ENCODE assay signal across 19 mouse cellular contexts in genomic region chr7:16406978-16407377, GRCm38 (mm10). TPM values are rescaled to one million over a fixed set of nuclear protein-coding genes. Genes with fewer than 3 reads are reported as not detected.
DNase-seq lines count a peak whose midpoint lies in the region; ATAC-seq and TF ChIP-seq lines count a peak whose summit lies in the region.
"Had no signal": no experiment of that assay in that cellular context is flagged by ENCODE, and none has a peak within 500 bp of the region (broad histone marks: within the 10 kb centered on the region; RNA-seq: fewer than 3 reads in every experiment).

No protein-coding gene starts in this region.

- TF ChIP-seq EP300 in liver, embryonic 14.5 days (IDR thresholded peaks at IDR 0.05; ENCODE audit: low read depth), result no peak

- H3K4me1 ChIP-seq in heart, embryonic 13.5 days, result peaks cover 63% of the 10 kb centered on the region
- H3K4me1 ChIP-seq in liver, embryonic 11.5 days (replicated peaks; ENCODE audit: control insufficient read depth, insufficient read depth, low read length), result peaks cover 55% of the 10 kb centered on the region
- peaks cover 52 to 56% of the 10 kb centered on the region in 2 experiments for H3K4me1 ChIP-seq in liver, embryonic 14.5 days (replicated peaks; ENCODE audit: control insufficient read depth in 2 of 2, insufficient read depth in 2 of 2, low read length in 1 of 2)

- peak overlapping the region; percentile 33; the same call in 1 of the 2 replicates for H3K9ac ChIP-seq in heart, embryonic 13.5 days
- H3K9ac ChIP-seq in liver, embryonic 11.5 days (ENCODE audit: low read depth, low read length), result peak overlapping the region; percentile 36; the same call in 1 of the 2 replicates
- H3K9ac ChIP-seq in liver, embryonic 14.5 days (replicated peaks), result peak overlapping the region; percentile 44
- H3K9ac ChIP-seq: embryonic facial prominence, embryonic 12.5 days; heart, embryonic 15.5 days; hindbrain, embryonic 12.5 days; lung, embryonic 14.5 days had no signal

- no peak overlapping the region for H3K4me2 ChIP-seq in heart, embryonic 13.5 days
- no peak overlapping the region for H3K4me2 ChIP-seq in liver, embryonic 11.5 days
- H3K4me2 ChIP-seq in liver, embryonic 14.5 days (ENCODE audit: low read depth), result peak overlapping the region; percentile 98
- H3K4me2 ChIP-seq: embryonic facial prominence, embryonic 12.5 days; hindbrain, embryonic 12.5 days; midbrain, embryonic 13.5 days had no signal

- DNase-seq in heart, postnatal 25 days (ENCODE audit: low spot score), result no peak
- DNase-seq in liver, embryonic 11.5 days (ENCODE audit: low spot score), result no peak
- DNase-seq in liver, result no peak
- DNase-seq in liver, embryonic 14.5 days (ENCODE audit: low read depth in 3 of 3, low spot score in 3 of 3), result no peak
- no peak for DNase-seq in urinary bladder, adult 18-20 months (ENCODE audit: low spot score in 2 of 2)
- DNase-seq: adrenal gland, postnatal 25 days; cerebellum, adult 8-10 months; gastrocnemius, postnatal 14 days; kidney, adult 11 months; kidney, postnatal 14 days; lung, embryonic 14.5 days; right cerebral cortex, postnatal 4 days; thymus, adult 18-20 months had no signal

- H3K27me3 ChIP-seq in heart, embryonic 13.5 days (replicated peaks), result no peaks in the 10 kb centered on the region
- no peaks in the 10 kb centered on the region for H3K27me3 ChIP-seq in liver, embryonic 11.5 days (replicated peaks; ENCODE audit: control insufficient read depth, insufficient read depth, low read length)
- H3K27me3 ChIP-seq in liver, embryonic 14.5 days (ENCODE audit: control insufficient read depth, insufficient read depth, low read length), result no peaks in the 10 kb centered on the region
- H3K27me3 ChIP-seq: embryonic facial prominence, embryonic 12.5 days; heart, embryonic 15.5 days; hindbrain, embryonic 12.5 days; midbrain, embryonic 13.5 days had no signal

- H3K27ac ChIP-seq in heart, embryonic 13.5 days (replicated peaks), result 0 out of 2 replicates have a peak overlapping the region, but pooled peaks have one; percentile 15
- H3K27ac ChIP-seq in liver, embryonic 11.5 days (ENCODE audit: low read depth, low read length), result peak overlapping the region; percentile 49; the same call in 1 of the 2 replicates
- peak overlapping the region; percentile 73 for H3K27ac ChIP-seq in liver, embryonic 14.5 days
- H3K27ac ChIP-seq: hindbrain, embryonic 12.5 days had no signal

- no peak for ATAC-seq in heart, embryonic 13.5 days (ENCODE audit: extremely low read depth, insufficient number of reproducible peaks, low FRiP score, low TSS enrichment)
- ATAC-seq in liver, embryonic 11.5 days (replicated peaks; ENCODE audit: low FRiP score), result no peak
- no peak for ATAC-seq in liver, embryonic 14.5 days (ENCODE audit: insufficient read depth)
- ATAC-seq in CD4-positive, CD25-positive, alpha-beta regulatory T cell, adult 4 months, result no peak
- ATAC-seq: midbrain, embryonic 13.5 days had no signal

- WGBS in heart, embryonic 13.5 days, result 66% methylated on average over 3 of the region's 3 CpGs
- WGBS in liver, embryonic 11.5 days, result 92% methylated on average over 3 of the region's 3 CpGs
- 84% methylated on average over 3 of the region's 3 CpGs for WGBS in liver, embryonic 14.5 days (ENCODE audit: insufficient replicate concordance)

- peaks cover 29% of the 10 kb centered on the region for H3K36me3 ChIP-seq in heart, embryonic 13.5 days
- H3K36me3 ChIP-seq in liver, embryonic 11.5 days (ENCODE audit: control insufficient read depth, insufficient read depth, low read length), result 0 out of 2 replicates have a peak, but pooled peaks cover 3% of the 10 kb centered on the region
- H3K36me3 ChIP-seq in liver, embryonic 14.5 days (replicated peaks; ENCODE audit: control insufficient read depth, insufficient read depth, low read depth), result peaks cover 23% of the 10 kb centered on the region
- H3K36me3 ChIP-seq: heart, embryonic 15.5 days had no signal

- TF ChIP-seq CTCF in liver, embryonic 14.5 days (IDR thresholded peaks at IDR 0.05; ENCODE audit: low read depth), result no peak

- no peaks in the 10 kb centered on the region for H3K9me3 ChIP-seq in heart, embryonic 13.5 days
- no peaks in the 10 kb centered on the region for H3K9me3 ChIP-seq in liver, embryonic 11.5 days (ENCODE audit: control insufficient read depth, low read length)
- no peaks in the 10 kb centered on the region for H3K9me3 ChIP-seq in liver, embryonic 14.5 days (ENCODE audit: control insufficient read depth, low read length)
- H3K9me3 ChIP-seq: embryonic facial prominence, embryonic 12.5 days; heart, embryonic 15.5 days; hindbrain, embryonic 12.5 days; midbrain, embryonic 13.5 days had no signal

- no peak overlapping the region for H3K4me3 ChIP-seq in heart, embryonic 13.5 days
- no peak overlapping the region for H3K4me3 ChIP-seq in liver, embryonic 11.5 days (ENCODE audit: low read depth, low read length)
- H3K4me3 ChIP-seq in liver, embryonic 14.5 days (ENCODE audit: insufficient read depth in 1 of 2, low read depth in 2 of 2, low read length in 2 of 2), result no peak overlapping the region
- H3K4me3 ChIP-seq: embryonic facial prominence, embryonic 12.5 days; heart, embryonic 15.5 days; hindbrain, embryonic 12.5 days; midbrain, embryonic 13.5 days had no signal

- intact Hi-C loops in heart, postnatal 25 days (cut with DNase I), result no loop called here

RNA-seq across cellular contexts. Expression of gene Zc3h4, which starts 6.3 kb away (rescaled TPM):
- 8.2 and 8.7 TPM in 2 replicates for polyA plus RNA-seq in heart, embryonic 13.5 days (2015; fragmentation: Nextera tagmentation; extraction: Ambion mirVana)
- 10 to 100 TPM; 29.0 to 29.9 TPM for total RNA-seq in heart, postnatal 25 days (2021)
- 14.1 and 18.6 TPM in 2 replicates for polyA plus RNA-seq in liver, embryonic 11.5 days (2014; fragmentation: Nextera tagmentation; extraction: Ambion mirVana)
- polyA plus RNA-seq in liver, embryonic 14.5 days (2012; rRNA removed), result 13.7 and 15.2 TPM in 2 replicates
- polyA plus RNA-seq in liver, embryonic 14.5 days (2014; fragmentation: Nextera tagmentation; extraction: Ambion mirVana), result 6.0 TPM in 2 replicates
- polyA plus RNA-seq in CD4-positive, CD25-positive, alpha-beta regulatory T cell, adult 4 months (2017; shearing (Covaris generic)), result 10 to 100 TPM; 13.5 to 18.0 TPM

RNA-seq across cellular contexts. Expression of gene Sae1, which starts 19.4 kb away (rescaled TPM):
- 210 and 223 TPM in 2 replicates for polyA plus RNA-seq in heart, embryonic 13.5 days (2015; fragmentation: Nextera tagmentation; extraction: Ambion mirVana)
- total RNA-seq in heart, postnatal 25 days (2021), result 10 to 100 TPM; 35.2 to 37.2 TPM
- polyA plus RNA-seq in liver, embryonic 11.5 days (2014; fragmentation: Nextera tagmentation; extraction: Ambion mirVana), result 267 and 287 TPM in 2 replicates
- polyA plus RNA-seq in liver, embryonic 14.5 days (2012; rRNA removed), result 35.0 and 55.6 TPM in 2 replicates
- 89.3 and 95.5 TPM in 2 replicates for polyA plus RNA-seq in liver, embryonic 14.5 days (2014; fragmentation: Nextera tagmentation; extraction: Ambion mirVana)
- polyA plus RNA-seq in CD4-positive, CD25-positive, alpha-beta regulatory T cell, adult 4 months (2017; shearing (Covaris generic)), result 10 to 100 TPM; 69.0 to 85.6 TPM

RNA-seq across cellular contexts. Expression of gene Tmem160, which starts 45.6 kb away (rescaled TPM):
- 73.2 and 79.2 TPM in 2 replicates for polyA plus RNA-seq in heart, embryonic 13.5 days (2015; fragmentation: Nextera tagmentation; extraction: Ambion mirVana)
- 10 to 100 TPM; 82.2 to 88.1 TPM for total RNA-seq in heart, postnatal 25 days (2021)
- polyA plus RNA-seq in liver, embryonic 11.5 days (2014; fragmentation: Nextera tagmentation; extraction: Ambion mirVana), result 54.4 and 54.5 TPM in 2 replicates
- polyA plus RNA-seq in liver, embryonic 14.5 days (2012; rRNA removed), result 21.5 and 23.6 TPM in 2 replicates
- 34.5 and 36.9 TPM in 2 replicates for polyA plus RNA-seq in liver, embryonic 14.5 days (2014; fragmentation: Nextera tagmentation; extraction: Ambion mirVana)
- 1 to 10 TPM; 2.5 to 4.9 TPM for polyA plus RNA-seq in CD4-positive, CD25-positive, alpha-beta regulatory T cell, adult 4 months (2017; shearing (Covaris generic))

Comparison
In these comparisons a context has a peak if more than half of its experiments do, and no peak if none do; other contexts are left out.
1. H3K27ac ChIP-seq: peak in every context shown above with its lines; median percentile 73 in liver, embryonic 14.5 days; 49 in liver, embryonic 11.5 days; 15 in heart, embryonic 13.5 days.